ENCODE assay signal across 11 mouse cellular contexts in genomic region chr19:43615074-43615445, GRCm38 (mm10). TPM values are rescaled to one million over a fixed set of nuclear protein-coding genes. Genes with fewer than 3 reads are reported as not detected.
DNase-seq lines count a peak whose midpoint lies in the region; ATAC-seq and TF ChIP-seq lines count a peak whose summit lies in the region.
"Had no signal": no experiment of that assay in that cellular context is flagged by ENCODE, and none has a peak within 500 bp of the region (broad histone marks: within the 10 kb centered on the region; RNA-seq: fewer than 3 reads in every experiment).

No protein-coding gene starts in this region.

- H3K27me3 ChIP-seq in lung, embryonic 14.5 days (ENCODE audit: insufficient read depth, low read length): peaks cover 100% of the 10 kb centered on the region
- peaks cover 74% of the 10 kb centered on the region for H3K27me3 ChIP-seq in forebrain, embryonic 11.5 days (ENCODE audit: control insufficient read depth, insufficient read depth, low read length)
- peaks cover 100% of the 10 kb centered on the region for H3K27me3 ChIP-seq in limb, embryonic 10.5 days (ENCODE audit: low read depth, poor library complexity, severe bottlenecking)
- peaks cover 80% of the 10 kb centered on the region for H3K27me3 ChIP-seq in neural tube, embryonic 15.5 days (replicated peaks)
- H3K27me3 ChIP-seq: Patski had no signal

- no peak overlapping the region for H3K9ac ChIP-seq in lung, embryonic 14.5 days
- H3K9ac ChIP-seq in forebrain, embryonic 11.5 days (ENCODE audit: low read length): peak overlapping the region; percentile 74
- H3K9ac ChIP-seq in neural tube, embryonic 15.5 days (replicated peaks): no peak overlapping the region
- H3K9ac ChIP-seq: liver, embryonic 14.5 days had no signal

- ATAC-seq in lung, embryonic 14.5 days (ENCODE audit: insufficient read depth): no peak
- ATAC-seq in forebrain, embryonic 11.5 days (replicated peaks; ENCODE audit: low FRiP score): no peak
- no peak for ATAC-seq in neural tube, embryonic 15.5 days (ENCODE audit: low FRiP score)
- ATAC-seq: Patski had no signal

- TF ChIP-seq POLR2A in lung, adult 2 months (IDR thresholded peaks at IDR 0.05; ENCODE audit: borderline replicate concordance, extremely low read depth, low read depth, low read length): no peak

- intact Hi-C loops in left cerebral cortex, postnatal 25 days (cut with DNase I): loop anchor here (10.0 kb wide), 2 partner anchors 230 to 900 kb away; partner anchors contain the start of gene Hpse2

- no peaks in the 10 kb centered on the region for H3K4me1 ChIP-seq in lung, embryonic 14.5 days (ENCODE audit: insufficient read depth)
- H3K4me1 ChIP-seq in lung, adult 2 months (ENCODE audit: control insufficient read depth, insufficient read depth, low read length): peaks cover 6% of the 10 kb centered on the region
- H3K4me1 ChIP-seq in forebrain, embryonic 11.5 days (replicated peaks; ENCODE audit: control insufficient read depth, insufficient read depth, low read length): peaks cover 41% of the 10 kb centered on the region
- peaks cover 54% of the 10 kb centered on the region for H3K4me1 ChIP-seq in limb, embryonic 10.5 days
- H3K4me1 ChIP-seq in neural tube, embryonic 15.5 days: peaks cover 24% of the 10 kb centered on the region

- H3K4me3 ChIP-seq in lung, embryonic 14.5 days (ENCODE audit: low read depth, low read length): peak overlapping the region; percentile 30
- H3K4me3 ChIP-seq in lung, adult 2 months (replicated peaks; ENCODE audit: extremely low read depth, low read depth, low read length): no peak overlapping the region
- peak overlapping the region; percentile 45 for H3K4me3 ChIP-seq in forebrain, embryonic 11.5 days (ENCODE audit: low read depth, low read length)
- peak overlapping the region; percentile 42 for H3K4me3 ChIP-seq in limb, embryonic 10.5 days
- peak overlapping the region; percentile 28; the same call in 1 of the 2 replicates for H3K4me3 ChIP-seq in neural tube, embryonic 15.5 days (replicated peaks)

- no peak for TF ChIP-seq CTCF in lung, embryonic 14.5 days (IDR thresholded peaks at IDR 0.05; ENCODE audit: low read depth)
- TF ChIP-seq CTCF in lung, adult 2 months (IDR thresholded peaks at IDR 0.05; ENCODE audit: insufficient read depth, low read length): no peak

- peak; percentile 24 for DNase-seq in lung, embryonic 14.5 days
- no peak for DNase-seq in lung, adult 2 months
- DNase-seq in forebrain, embryonic 11.5 days (ENCODE audit: low spot score): peak; percentile 77
- no peak for DNase-seq in limb, embryonic 10.5 days (ENCODE audit: low spot score)
- no peak for DNase-seq in ovary, postnatal 14 days (ENCODE audit: low spot score)
- DNase-seq in gastrocnemius, postnatal 25 days: no peak
- DNase-seq in left cerebral cortex, postnatal 25 days (ENCODE audit: low spot score in 2 of 2): no peak

- no peaks in the 10 kb centered on the region for H3K9me3 ChIP-seq in lung, embryonic 14.5 days (ENCODE audit: low read depth, low read length)
- H3K9me3 ChIP-seq in forebrain, embryonic 11.5 days (ENCODE audit: control insufficient read depth, low read length): no peaks in the 10 kb centered on the region
- no peaks in the 10 kb centered on the region for H3K9me3 ChIP-seq in limb, embryonic 10.5 days (replicated peaks)
- H3K9me3 ChIP-seq in neural tube, embryonic 15.5 days (replicated peaks): no peaks in the 10 kb centered on the region

- no peaks in the 10 kb centered on the region for H3K36me3 ChIP-seq in lung, embryonic 14.5 days (ENCODE audit: insufficient read depth)
- no peaks in the 10 kb centered on the region for H3K36me3 ChIP-seq in forebrain, embryonic 11.5 days (ENCODE audit: control insufficient read depth, insufficient read depth, low read length)
- H3K36me3 ChIP-seq in limb, embryonic 10.5 days: no peaks in the 10 kb centered on the region
- H3K36me3 ChIP-seq in neural tube, embryonic 15.5 days: no peaks in the 10 kb centered on the region

- peak overlapping the region; percentile 56 for H3K4me2 ChIP-seq in lung, embryonic 14.5 days
- H3K4me2 ChIP-seq in forebrain, embryonic 11.5 days (ENCODE audit: low read depth, low read length, severe bottlenecking): peak overlapping the region; percentile 80
- H3K4me2 ChIP-seq in neural tube, embryonic 15.5 days: peak overlapping the region; percentile 47

- no peak overlapping the region for H3K27ac ChIP-seq in lung, embryonic 14.5 days (ENCODE audit: low read depth)
- H3K27ac ChIP-seq in forebrain, embryonic 11.5 days (ENCODE audit: low read depth, low read length): peak overlapping the region; percentile 85; the same call in 1 of the 2 replicates
- peak overlapping the region; percentile 19; the same call in 1 of the 2 replicates for H3K27ac ChIP-seq in limb, embryonic 10.5 days
- no peak overlapping the region for H3K27ac ChIP-seq in neural tube, embryonic 15.5 days (replicated peaks)
- H3K27ac ChIP-seq: liver, embryonic 14.5 days had no signal

- under 1% methylated on average over 20 of the region's 20 CpGs for WGBS in lung, embryonic 14.5 days
- 2% methylated on average over 20 of the region's 20 CpGs for WGBS in lung, adult 2 months
- WGBS in forebrain, embryonic 11.5 days: under 1% methylated on average over 20 of the region's 20 CpGs
- WGBS in limb, embryonic 10.5 days: 1% methylated on average over 20 of the region's 20 CpGs
- WGBS in neural tube, embryonic 15.5 days: under 1% methylated on average over 19 of the region's 20 CpGs

RNA-seq across cellular contexts. Expression of gene Nkx2-3, which starts 2.9 kb away (rescaled TPM):
- not detected in 2 replicates for polyA plus RNA-seq in lung, embryonic 14.5 days (2014; fragmentation: Nextera tagmentation; extraction: Ambion mirVana)
- polyA plus RNA-seq in lung, adult 2 months (2012; rRNA removed): 0.05 TPM in 1 of 2 replicates, not detected in the other
- polyA plus RNA-seq in forebrain, embryonic 11.5 days (2014; fragmentation: Nextera tagmentation; extraction: Ambion mirVana): 4.1 and 5.7 TPM in 2 replicates
- 0.65 TPM in 1 of 2 replicates, not detected in the other for polyA plus RNA-seq in limb, embryonic 10.5 days (2016; fragmentation: Nextera tagmentation; extraction: Ambion mirVana)
- 5.5 TPM in 1 of 2 replicates, not detected in the other for polyA plus RNA-seq in neural tube, embryonic 15.5 days (2015; fragmentation: Nextera tagmentation; extraction: Ambion mirVana)
- not detected for total RNA-seq in gastrocnemius, postnatal 25 days (2021)
- not detected for total RNA-seq in left cerebral cortex, postnatal 25 days (2021)
- polyA plus RNA-seq: cortical plate, adult 2 months had no signal

RNA-seq across cellular contexts. Expression of gene Slc25a28, which starts 59.6 kb away (rescaled TPM):
- 12.1 and 13.0 TPM in 2 replicates for polyA plus RNA-seq in lung, embryonic 14.5 days (2014; fragmentation: Nextera tagmentation; extraction: Ambion mirVana)
- polyA plus RNA-seq in lung, adult 2 months (2012; rRNA removed): 62.9 and 74.4 TPM in 2 replicates
- 12.1 and 12.6 TPM in 2 replicates for polyA plus RNA-seq in forebrain, embryonic 11.5 days (2014; fragmentation: Nextera tagmentation; extraction: Ambion mirVana)
- polyA plus RNA-seq in limb, embryonic 10.5 days (2016; fragmentation: Nextera tagmentation; extraction: Ambion mirVana): 10.8 and 12.7 TPM in 2 replicates
- polyA plus RNA-seq in neural tube, embryonic 15.5 days (2015; fragmentation: Nextera tagmentation; extraction: Ambion mirVana): 16.2 and 16.5 TPM in 2 replicates
- total RNA-seq in gastrocnemius, postnatal 25 days (2021): 10 to 100 TPM; 18.0 to 18.9 TPM
- total RNA-seq in left cerebral cortex, postnatal 25 days (2021): 10 to 100 TPM; 35.8 to 36.6 TPM

Comparison
In these comparisons a context has a peak if more than half of its experiments do, and no peak if none do; other contexts are left out.
1. DNase-seq: peak in lung, embryonic 14.5 days (single experiment) and forebrain, embryonic 11.5 days (single experiment); none in lung, adult 2 months (single experiment), limb, embryonic 10.5 days (single experiment), ovary, postnatal 14 days (single experiment), gastrocnemius, postnatal 25 days (single experiment) and left cerebral cortex, postnatal 25 days (0 of 2).
2. H3K27ac ChIP-seq: peak in forebrain, embryonic 11.5 days (single experiment) and limb, embryonic 10.5 days (single experiment); none in lung, embryonic 14.5 days (single experiment) and neural tube, embryonic 15.5 days (single experiment).
3. Peak in every context shown above with its lines, with median percentiles within 50 percentile points of each other: H3K4me2 ChIP-seq.